ENCODE assay signal across 16 mouse cellular contexts in the genomic region with DNA sequence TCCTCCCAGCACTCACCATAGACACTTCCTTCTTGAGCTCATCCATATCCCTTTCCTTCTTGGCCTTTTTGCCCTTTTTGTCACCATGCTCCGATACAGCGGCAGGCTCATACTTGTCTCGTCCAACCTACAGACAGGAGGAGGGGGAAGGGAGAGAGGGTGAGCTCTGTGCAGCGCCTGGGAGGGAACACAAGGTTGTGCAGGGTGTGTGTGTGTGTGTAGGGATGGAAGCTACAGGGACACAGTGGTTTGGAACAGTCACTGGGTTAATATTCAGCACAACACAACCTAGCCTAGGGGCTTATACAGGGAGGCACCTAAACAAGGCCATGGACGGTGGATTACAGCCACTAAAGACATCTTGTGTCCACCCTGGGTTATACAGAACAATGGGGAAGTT. TPM values are rescaled to one million over a fixed set of nuclear protein-coding genes. Genes with fewer than 3 reads are reported as not detected.
DNase-seq lines count a peak whose midpoint lies in the region; ATAC-seq and TF ChIP-seq lines count a peak whose summit lies in the region.
"Had no signal": no experiment of that assay in that cellular context is flagged by ENCODE, and none has a peak within 500 bp of the region (broad histone marks: within the 10 kb centered on the region; RNA-seq: fewer than 3 reads in every experiment).

No protein-coding gene starts in this region.

- no peak overlapping the region for H3K9ac ChIP-seq in forebrain, embryonic 11.5 days (ENCODE audit: low read length)
- H3K9ac ChIP-seq in forebrain, embryonic 16.5 days (replicated peaks; ENCODE audit: low read depth, low read length), result no peak overlapping the region
- H3K9ac ChIP-seq in intestine, embryonic 15.5 days, result no peak overlapping the region
- H3K9ac ChIP-seq: embryonic facial prominence, embryonic 12.5 days; hindbrain, embryonic 14.5 days; limb, embryonic 13.5 days; liver, embryonic 15.5 days had no signal

- H3K4me1 ChIP-seq in forebrain, embryonic 11.5 days (replicated peaks; ENCODE audit: control insufficient read depth, insufficient read depth, low read length), result peaks cover 9% of the 10 kb centered on the region
- H3K4me1 ChIP-seq in forebrain, embryonic 16.5 days (replicated peaks; ENCODE audit: control insufficient read depth, insufficient read depth, low read length), result peaks cover 33% of the 10 kb centered on the region
- H3K4me1 ChIP-seq in kidney, adult 2 months (ENCODE audit: control insufficient read depth, insufficient read depth, low read length), result peaks cover 28% of the 10 kb centered on the region
- H3K4me1 ChIP-seq in embryonic facial prominence, embryonic 10.5 days, result peaks cover 50% of the 10 kb centered on the region
- peaks cover 37% of the 10 kb centered on the region for H3K4me1 ChIP-seq in intestine, embryonic 15.5 days (replicated peaks)

- 81% methylated on average over 5 of the region's 5 CpGs for WGBS in forebrain, embryonic 11.5 days
- WGBS in forebrain, embryonic 16.5 days, result 80% methylated on average over 5 of the region's 5 CpGs
- WGBS in kidney, adult 2 months, result 31% methylated on average over 5 of the region's 5 CpGs
- 72% methylated on average over 5 of the region's 5 CpGs for WGBS in embryonic facial prominence, embryonic 10.5 days
- WGBS in intestine, embryonic 15.5 days, result 74% methylated on average over 5 of the region's 5 CpGs

- peaks cover 5% of the 10 kb centered on the region; the same call in 1 of the 2 replicates for H3K36me3 ChIP-seq in forebrain, embryonic 11.5 days (ENCODE audit: control insufficient read depth, insufficient read depth, low read length)
- peaks cover 10% of the 10 kb centered on the region for H3K36me3 ChIP-seq in forebrain, embryonic 16.5 days (ENCODE audit: control insufficient read depth, insufficient read depth)
- H3K36me3 ChIP-seq in kidney, adult 2 months (ENCODE audit: control insufficient read depth, insufficient read depth, low read length), result peaks cover 45% of the 10 kb centered on the region
- H3K36me3 ChIP-seq in embryonic facial prominence, embryonic 10.5 days (replicated peaks), result peaks cover 60% of the 10 kb centered on the region
- H3K36me3 ChIP-seq in intestine, embryonic 15.5 days, result peaks cover 37% of the 10 kb centered on the region

- no peak overlapping the region for H3K4me2 ChIP-seq in forebrain, embryonic 11.5 days (ENCODE audit: low read depth, low read length, severe bottlenecking)
- no peak overlapping the region for H3K4me2 ChIP-seq in forebrain, embryonic 16.5 days (ENCODE audit: low read length)
- no peak overlapping the region for H3K4me2 ChIP-seq in intestine, embryonic 15.5 days (replicated peaks)
- H3K4me2 ChIP-seq: embryonic facial prominence, embryonic 12.5 days; hindbrain, embryonic 14.5 days; limb, embryonic 13.5 days; liver, embryonic 15.5 days had no signal

- no peak overlapping the region for H3K27ac ChIP-seq in forebrain, embryonic 11.5 days (ENCODE audit: low read depth, low read length)
- H3K27ac ChIP-seq in forebrain, embryonic 16.5 days (ENCODE audit: low read length), result no peak overlapping the region
- H3K27ac ChIP-seq in kidney, adult 2 months (ENCODE audit: insufficient read depth, low read depth, low read length), result peak overlapping the region; percentile 33
- H3K27ac ChIP-seq in embryonic facial prominence, embryonic 10.5 days (replicated peaks), result 0 out of 2 replicates have a peak overlapping the region, but pooled peaks have one; percentile 35
- no peak overlapping the region for H3K27ac ChIP-seq in intestine, embryonic 15.5 days
- H3K27ac ChIP-seq: embryonic facial prominence, embryonic 12.5 days; hindbrain, embryonic 14.5 days; layer of hippocampus, adult 2 months; limb, embryonic 13.5 days; liver, embryonic 15.5 days; midbrain, embryonic 10.5 days had no signal

- peak; percentile 39 for DNase-seq in forebrain, embryonic 11.5 days (ENCODE audit: low spot score)
- no peak for DNase-seq in kidney, adult 2 months
- no peak for DNase-seq in kidney, adult 8-10 months
- no peak for DNase-seq in embryonic facial prominence, embryonic 10.5 days (ENCODE audit: low spot score)
- DNase-seq in heart, postnatal 4 days, result peak; percentile 11
- no peak for DNase-seq in kidney, postnatal 14 days
- DNase-seq: gastrocnemius, postnatal 25 days; lung, postnatal 10 days had no signal

- TF ChIP-seq CTCF in kidney, adult 2 months (conservative IDR thresholded peaks at IDR 0.05; ENCODE audit: insufficient read depth, insufficient read length, low read depth, low read length), result no peak

- TF ChIP-seq POLR2A in kidney, adult 2 months (IDR thresholded peaks at IDR 0.05; ENCODE audit: low read depth, low read length), result no peak

- no peaks in the 10 kb centered on the region for H3K9me3 ChIP-seq in forebrain, embryonic 11.5 days (ENCODE audit: control insufficient read depth, low read length)
- H3K9me3 ChIP-seq in forebrain, embryonic 16.5 days (ENCODE audit: control insufficient read depth, low read length), result no peaks in the 10 kb centered on the region
- H3K9me3 ChIP-seq in embryonic facial prominence, embryonic 10.5 days, result no peaks in the 10 kb centered on the region
- H3K9me3 ChIP-seq in intestine, embryonic 15.5 days, result no peaks in the 10 kb centered on the region
- H3K9me3 ChIP-seq: embryonic facial prominence, embryonic 12.5 days; limb, embryonic 13.5 days; liver, embryonic 15.5 days; midbrain, embryonic 10.5 days had no signal

- ATAC-seq in forebrain, embryonic 11.5 days (replicated peaks; ENCODE audit: low FRiP score), result no peak
- ATAC-seq in forebrain, embryonic 16.5 days, result no peak
- no peak for ATAC-seq in intestine, embryonic 15.5 days

- no peak overlapping the region for H3K4me3 ChIP-seq in forebrain, embryonic 11.5 days (ENCODE audit: low read depth, low read length)
- H3K4me3 ChIP-seq in forebrain, embryonic 16.5 days (replicated peaks; ENCODE audit: low read length), result no peak overlapping the region
- no peak overlapping the region for H3K4me3 ChIP-seq in kidney, adult 2 months (ENCODE audit: insufficient read depth, low read depth, low read length)
- no peak overlapping the region for H3K4me3 ChIP-seq in embryonic facial prominence, embryonic 10.5 days
- no peak overlapping the region for H3K4me3 ChIP-seq in intestine, embryonic 15.5 days (replicated peaks)
- H3K4me3 ChIP-seq: embryonic facial prominence, embryonic 12.5 days; layer of hippocampus, adult 2 months; limb, embryonic 13.5 days; liver, embryonic 15.5 days; midbrain, embryonic 10.5 days had no signal

- H3K27me3 ChIP-seq in forebrain, embryonic 11.5 days (ENCODE audit: control insufficient read depth, insufficient read depth, low read length), result no peaks in the 10 kb centered on the region
- H3K27me3 ChIP-seq in forebrain, embryonic 16.5 days (replicated peaks; ENCODE audit: control insufficient read depth, insufficient read depth, low read length), result no peaks in the 10 kb centered on the region
- H3K27me3 ChIP-seq in kidney, adult 2 months (replicated peaks; ENCODE audit: control insufficient read depth, insufficient read depth, low read length), result no peaks in the 10 kb centered on the region
- no peaks in the 10 kb centered on the region for H3K27me3 ChIP-seq in embryonic facial prominence, embryonic 10.5 days (replicated peaks; ENCODE audit: low read depth, poor library complexity, severe bottlenecking)
- H3K27me3 ChIP-seq in intestine, embryonic 15.5 days (replicated peaks), result no peaks in the 10 kb centered on the region
- H3K27me3 ChIP-seq: embryonic facial prominence, embryonic 12.5 days; limb, embryonic 13.5 days; liver, embryonic 15.5 days had no signal

RNA-seq across cellular contexts. Expression of a gene that starts 9.5 kb away (rescaled TPM):
- 121 and 122 TPM in 2 replicates for polyA plus RNA-seq in forebrain, embryonic 11.5 days (2014; fragmentation: Nextera tagmentation; extraction: Ambion mirVana)
- polyA plus RNA-seq in forebrain, embryonic 16.5 days (2015; fragmentation: Nextera tagmentation; extraction: Ambion mirVana), result 42.7 and 49.2 TPM in 2 replicates
- 2,267 and 2,428 TPM in 2 replicates for polyA plus RNA-seq in kidney, adult 2 months (2012; rRNA removed)
- polyA plus RNA-seq in embryonic facial prominence, embryonic 10.5 days (2016; fragmentation: Nextera tagmentation; extraction: Ambion mirVana), result 38.4 and 45.5 TPM in 2 replicates
- 1,000 to 10,000 TPM; 1,042 to 1,100 TPM for total RNA-seq in heart, postnatal 4 days (2021)
- polyA plus RNA-seq in intestine, embryonic 15.5 days (2015; fragmentation: Nextera tagmentation; extraction: Ambion mirVana), result 247 and 251 TPM in 2 replicates

Comparison
In these comparisons a context has a peak if more than half of its experiments do, and no peak if none do; other contexts are left out.
1. DNase-seq: peak in forebrain, embryonic 11.5 days (single experiment) and heart, postnatal 4 days (single experiment); none in kidney, adult 2 months (single experiment), kidney, adult 8-10 months (0 of 2), embryonic facial prominence, embryonic 10.5 days (single experiment) and kidney, postnatal 14 days (single experiment).
2. H3K27ac ChIP-seq: peak in kidney, adult 2 months (single experiment) and embryonic facial prominence, embryonic 10.5 days (single experiment); none in forebrain, embryonic 11.5 days (single experiment), forebrain, embryonic 16.5 days (single experiment) and intestine, embryonic 15.5 days (single experiment).